Mouse (Mus musculus): ENCODE data around the gene Fah. TPM values are rescaled to one million over a fixed set of nuclear protein-coding genes. Genes with fewer than 3 reads are reported as not detected.

Fah gene
- polyA plus RNA-seq, 1 experiment from 2014 or later = 148 TPM

- no peak for ATAC-seq (ENCODE audit: low read depth)
- peaks cover 13% of the 10 kb centered on the region for H3K36me3 ChIP-seq (ENCODE audit: control insufficient read depth, insufficient read depth)
- no peak overlapping the region for H3K4me3 ChIP-seq (ENCODE audit: low read depth, low read length)
- no peak overlapping the region for H3K27ac ChIP-seq (ENCODE audit: low read length)
- no peaks in the 10 kb centered on the region for H3K27me3 ChIP-seq (ENCODE audit: control insufficient read depth, insufficient read depth, low read depth, low read length)
- H3K9me3 ChIP-seq (replicated peaks; ENCODE audit: control insufficient read depth, low read length) = no peaks in the 10 kb centered on the region
- no peak overlapping the region for H3K4me2 ChIP-seq (ENCODE audit: low read depth, low read length)
- H3K9ac ChIP-seq (ENCODE audit: low read depth, low read length) = no peak overlapping the region
- H3K4me1 ChIP-seq (ENCODE audit: control insufficient read depth, low read depth, low read length) = peaks cover 5% of the 10 kb centered on the region
Measured at GRCm38 (mm10) chr7:84636939-84637338, 30.4 kb upstream of the Fah start.

GRCm38 (mm10) chr7:84631878-84632277, 25.4 kb upstream of the Fah start:
- no peak overlapping the region for H3K4me3 ChIP-seq (ENCODE audit: low read depth, low read length)
- H3K4me1 ChIP-seq (ENCODE audit: control insufficient read depth, low read depth, low read length) = peaks cover 10% of the 10 kb centered on the region
- H3K27ac ChIP-seq (ENCODE audit: low read length) = peak overlapping the region; percentile 65
- peak overlapping the region; percentile 32; the same call in 1 of the 2 replicates for H3K9ac ChIP-seq (ENCODE audit: low read depth, low read length)
- H3K27me3 ChIP-seq (ENCODE audit: control insufficient read depth, insufficient read depth, low read depth, low read length) = no peaks in the 10 kb centered on the region
- 43% methylated on average over 3 of the region's 3 CpGs for WGBS (ENCODE audit: insufficient replicate concordance)
- peak overlapping the region; percentile 22; the same call in 1 of the 2 replicates for H3K4me2 ChIP-seq (ENCODE audit: low read depth, low read length)
- peak; percentile 97 for ATAC-seq (ENCODE audit: low read depth)
- no peaks in the 10 kb centered on the region for H3K9me3 ChIP-seq (replicated peaks; ENCODE audit: control insufficient read depth, low read length)
- peaks cover 13% of the 10 kb centered on the region for H3K36me3 ChIP-seq (ENCODE audit: control insufficient read depth, insufficient read depth)

GRCm38 (mm10) chr7:84623718-84624117, 17.2 kb upstream of the Fah start:
- peaks cover 17% of the 10 kb centered on the region for H3K36me3 ChIP-seq (ENCODE audit: control insufficient read depth, insufficient read depth)
- ATAC-seq (ENCODE audit: low read depth) = no peak
- no peak overlapping the region for H3K27ac ChIP-seq (ENCODE audit: low read length)
- H3K4me2 ChIP-seq (ENCODE audit: low read depth, low read length) = no peak overlapping the region
- H3K4me3 ChIP-seq (ENCODE audit: low read depth, low read length) = no peak overlapping the region
- no peaks in the 10 kb centered on the region for H3K4me1 ChIP-seq (ENCODE audit: control insufficient read depth, low read depth, low read length)
- no peaks in the 10 kb centered on the region for H3K9me3 ChIP-seq (replicated peaks; ENCODE audit: control insufficient read depth, low read length)
- H3K27me3 ChIP-seq (ENCODE audit: control insufficient read depth, insufficient read depth, low read depth, low read length) = no peaks in the 10 kb centered on the region
- H3K9ac ChIP-seq (ENCODE audit: low read depth, low read length) = no peak overlapping the region
- 89% methylated on average over 4 of the region's 4 CpGs for WGBS (ENCODE audit: insufficient replicate concordance)

DNA sequence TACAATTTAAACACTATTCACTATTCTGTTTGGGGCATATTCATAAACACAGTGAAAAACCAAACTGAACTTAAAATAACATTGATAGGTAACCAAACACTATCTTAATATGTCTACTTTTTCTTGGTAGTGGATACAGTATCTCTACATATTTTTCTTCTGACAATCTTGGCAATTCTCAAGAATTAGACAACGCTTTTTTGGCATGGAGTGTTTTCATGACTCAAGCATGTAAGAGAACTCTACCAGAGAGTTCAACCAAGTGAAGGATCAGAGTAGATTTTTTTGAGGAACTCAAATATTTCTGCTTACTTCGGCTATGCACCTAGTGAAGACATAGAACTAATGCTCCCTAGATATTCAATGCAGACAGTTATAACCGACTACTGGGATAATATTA, 14.4 kb upstream of the Fah start:
- Histone ChIP-seq H3K9me3 (replicated peaks; ENCODE audit: control insufficient read depth, low read length) (no peaks in the 10 kb centered on the region), H3K27me3 (ENCODE audit: control insufficient read depth, insufficient read depth, low read depth, low read length) (no peaks in the 10 kb centered on the region), H3K4me3 (ENCODE audit: low read depth, low read length) (no peak overlapping the region), H3K9ac (ENCODE audit: low read depth, low read length) (no peak overlapping the region), H3K4me2 (ENCODE audit: low read depth, low read length) (no peak overlapping the region), H3K36me3 (ENCODE audit: control insufficient read depth, insufficient read depth) (peaks cover 19% of the 10 kb centered on the region), H3K4me1 (ENCODE audit: control insufficient read depth, low read depth, low read length) (no peaks in the 10 kb centered on the region), H3K27ac (ENCODE audit: low read length) (no peak overlapping the region)
- no peak for ATAC-seq (ENCODE audit: low read depth)
- 91% methylated on average over 3 of the region's 3 CpGs for WGBS (ENCODE audit: insufficient replicate concordance)

GRCm38 (mm10) chr7:84618951-84619350, 12.4 kb upstream of the Fah start:
- Histone ChIP-seq H3K9me3 (replicated peaks; ENCODE audit: control insufficient read depth, low read length) (no peaks in the 10 kb centered on the region), H3K9ac (ENCODE audit: low read depth, low read length) (no peak overlapping the region), H3K4me2 (ENCODE audit: low read depth, low read length) (no peak overlapping the region), H3K4me1 (ENCODE audit: control insufficient read depth, low read depth, low read length) (no peaks in the 10 kb centered on the region), H3K4me3 (ENCODE audit: low read depth, low read length) (no peak overlapping the region), H3K27me3 (ENCODE audit: control insufficient read depth, insufficient read depth, low read depth, low read length) (no peaks in the 10 kb centered on the region), H3K27ac (ENCODE audit: low read length) (no peak overlapping the region), H3K36me3 (ENCODE audit: control insufficient read depth, insufficient read depth) (peaks cover 13% of the 10 kb centered on the region)
- WGBS (ENCODE audit: insufficient replicate concordance) = 81% methylated on average over 2 of the region's 2 CpGs
- ATAC-seq (ENCODE audit: low read depth) = no peak

DNA sequence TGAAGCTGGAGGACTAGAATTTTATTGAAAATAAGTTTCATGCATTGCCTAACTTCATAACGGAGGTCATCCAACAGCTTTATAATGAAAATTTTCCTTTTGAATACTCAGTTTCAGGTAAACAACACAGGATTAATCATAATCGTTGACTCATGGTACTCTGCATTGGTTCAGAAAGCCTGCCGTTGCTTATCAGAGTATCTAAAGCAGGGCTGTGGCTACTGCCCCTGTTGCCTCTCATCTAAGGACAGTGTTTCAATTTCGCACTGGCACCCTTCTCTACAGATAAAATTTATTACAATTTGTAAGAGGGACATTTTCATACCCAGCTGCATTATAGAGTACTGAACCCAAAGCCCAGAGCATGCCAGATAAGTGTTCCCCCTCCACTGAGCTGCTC, 5.9 kb upstream of the Fah start:
- H3K36me3 ChIP-seq (ENCODE audit: control insufficient read depth, insufficient read depth) = peaks cover 2% of the 10 kb centered on the region
- ATAC-seq (ENCODE audit: low read depth) = no peak
- 29% methylated on average over 4 of the region's 4 CpGs for WGBS (ENCODE audit: insufficient replicate concordance)

GRCm38 (mm10) chr7:84611609-84612008, 5.1 kb upstream of the Fah start:
- Histone ChIP-seq H3K36me3 (ENCODE audit: control insufficient read depth, insufficient read depth) (no peaks in the 10 kb centered on the region; the same call in 1 of the 2 replicates), H3K27me3 (ENCODE audit: control insufficient read depth, insufficient read depth, low read depth, low read length) (no peaks in the 10 kb centered on the region), H3K27ac (ENCODE audit: low read length) (no peak overlapping the region), H3K9me3 (replicated peaks; ENCODE audit: control insufficient read depth, low read length) (no peaks in the 10 kb centered on the region), H3K9ac (ENCODE audit: low read depth, low read length) (no peak overlapping the region), H3K4me1 (ENCODE audit: control insufficient read depth, low read depth, low read length) (peaks cover 4% of the 10 kb centered on the region), H3K4me2 (ENCODE audit: low read depth, low read length) (no peak overlapping the region), H3K4me3 (ENCODE audit: low read depth, low read length) (no peak overlapping the region)
- 19% methylated on average over 1 of the region's 1 CpGs for WGBS (ENCODE audit: insufficient replicate concordance)
- no peak for ATAC-seq (ENCODE audit: low read depth)

More for the DNA sequence above, 5.9 kb upstream of the Fah start:
- Histone ChIP-seq H3K27me3 (ENCODE audit: control insufficient read depth, insufficient read depth, low read depth, low read length) (no peaks in the 10 kb centered on the region), H3K27ac (ENCODE audit: low read length) (no peak overlapping the region), H3K4me1 (ENCODE audit: control insufficient read depth, low read depth, low read length) (peaks cover 3% of the 10 kb centered on the region; the same call in 1 of the 2 replicates), H3K4me3 (ENCODE audit: low read depth, low read length) (no peak overlapping the region), H3K9ac (ENCODE audit: low read depth, low read length) (no peak overlapping the region), H3K9me3 (replicated peaks; ENCODE audit: control insufficient read depth, low read length) (no peaks in the 10 kb centered on the region), H3K4me2 (ENCODE audit: low read depth, low read length) (no peak overlapping the region)

GRCm38 (mm10) chr7:84605704-84606292, 724 bp downstream of the Fah start:
- H3K4me2 ChIP-seq (ENCODE audit: low read depth, low read length) = peak overlapping the region; percentile 95
- WGBS (ENCODE audit: insufficient replicate concordance) = under 1% methylated on average over 35 of the region's 36 CpGs
- H3K9ac ChIP-seq (ENCODE audit: low read depth, low read length) = peak overlapping the region; percentile 71
- no peaks in the 10 kb centered on the region for H3K9me3 ChIP-seq (replicated peaks; ENCODE audit: control insufficient read depth, low read length)
- H3K27me3 ChIP-seq (ENCODE audit: control insufficient read depth, insufficient read depth, low read depth, low read length) = no peaks in the 10 kb centered on the region
- peak overlapping the region; percentile 79 for H3K27ac ChIP-seq (ENCODE audit: low read length)
- peak; percentile 92 for ATAC-seq (ENCODE audit: low read depth)
- H3K4me1 ChIP-seq (ENCODE audit: control insufficient read depth, low read depth, low read length) = peaks cover 16% of the 10 kb centered on the region
- H3K4me3 ChIP-seq (ENCODE audit: low read depth, low read length) = peak overlapping the region; percentile 70
- no peaks in the 10 kb centered on the region for H3K36me3 ChIP-seq (ENCODE audit: control insufficient read depth, insufficient read depth)

- Histone ChIP-seq H3K27me3 (ENCODE audit: control insufficient read depth, insufficient read depth, low read depth, low read length) (no peaks in the 10 kb centered on the region), H3K4me3 (ENCODE audit: low read depth, low read length) (peak overlapping the region; percentile 70), H3K9me3 (replicated peaks; ENCODE audit: control insufficient read depth, low read length) (no peaks in the 10 kb centered on the region), H3K36me3 (ENCODE audit: control insufficient read depth, insufficient read depth) (no peaks in the 10 kb centered on the region), H3K4me1 (ENCODE audit: control insufficient read depth, low read depth, low read length) (peaks cover 16% of the 10 kb centered on the region), H3K9ac (ENCODE audit: low read depth, low read length) (peak overlapping the region; percentile 71), H3K27ac (ENCODE audit: low read length) (peak overlapping the region; percentile 79), H3K4me2 (ENCODE audit: low read depth, low read length) (peak overlapping the region; percentile 95)
- ATAC-seq (ENCODE audit: low read depth) = no peak
- WGBS (ENCODE audit: insufficient replicate concordance) = 8% methylated on average over 19 of the region's 19 CpGs
Measured at GRCm38 (mm10) chr7:84605033-84605687, 1.4 kb downstream of the Fah start.

All from liver, embryonic 16.5 days (tissue).